Mouse (Mus musculus) CH12.LX (cell line): ENCODE measurements around the gene Asb12. TPM values are rescaled to one million over a fixed set of nuclear protein-coding genes. Genes with fewer than 3 reads are reported as not detected.
"Not testable (repeated sequence)": the region's sequence is repeated elsewhere in the genome, so short reads cannot be mapped to it uniquely, and the experiment has no call there.

Experiments used
- DNase-seq: peaks from one replicate; pipeline ENCODE4 v3.0.0-alpha.2; 2013; ENCODE audit errors: extremely low read depth
- H3K27ac ChIP-seq: 2 replicates; pipeline ENCODE4 v1.5.1; 2012; ENCODE audit warnings: low read depth, mild to moderate bottlenecking, control low read depth, moderate library complexity; ENCODE audit not compliant: insufficient read depth
- H3K27me3 ChIP-seq: replicated peaks from 2 replicates; pipeline ENCODE3; 2012; ENCODE audit warnings: inconsistent platforms
- H3K36me3 ChIP-seq, 2 experiments: replicated peaks in 1 of 2; 2 replicates each; pipeline versions ENCODE3 to v1.6.1; 2012; ENCODE audit warnings: inconsistent platforms in 1 of 2, low read length in 1 of 2, mild to moderate bottlenecking in 1 of 2, mixed read lengths in 1 of 2, moderate library complexity in 1 of 2; ENCODE audit not compliant: control insufficient read depth in 1 of 2, insufficient read depth in 1 of 2
- H3K4me1 ChIP-seq, 2 experiments: 2 replicates each; pipeline ENCODE4 v1.6.1; 2012; ENCODE audit warnings: inconsistent platforms in 1 of 2, moderate library complexity in 1 of 2; ENCODE audit not compliant: insufficient read depth in 2 of 2, control insufficient read depth in 1 of 2
- H3K4me2 ChIP-seq: 2 replicates; pipeline ENCODE4 v1.6.1; 2012; ENCODE audit warnings: low read depth, mild to moderate bottlenecking, control low read depth; ENCODE audit not compliant: poor library complexity, insufficient read depth, severe bottlenecking
- H3K4me3 ChIP-seq, 3 experiments: fragments of 150-350 bp in 1 of 3; sonication (generic) in 1 of 3; replicated peaks in 1 of 3; 2 replicates each; pipeline versions ENCODE3 to v1.5.1; 2011 to 2012; ENCODE audit warnings: low read depth in 2 of 3, low read length in 2 of 3, mild to moderate bottlenecking in 2 of 3, moderate library complexity in 2 of 3, control low read depth in 1 of 3, improper control_type of control experiment in 1 of 3, inconsistent platforms in 1 of 3, mixed read lengths in 1 of 3; ENCODE audit not compliant: poor library complexity in 1 of 3
- H3K79me2 ChIP-seq: replicated peaks from 2 replicates; pipeline ENCODE4 v1.6.1; 2012; ENCODE audit warnings: mild to moderate bottlenecking, moderate library complexity; ENCODE audit not compliant: control insufficient read depth, poor library complexity, insufficient read depth, severe bottlenecking; ENCODE audit errors: extremely low read depth
- H3K9ac ChIP-seq: 2 replicates; pipeline ENCODE4 v1.6.1; 2012; ENCODE audit warnings: low read depth, mild to moderate bottlenecking, control low read depth, moderate library complexity; ENCODE audit not compliant: insufficient read depth
- H3K9me3 ChIP-seq: replicated peaks from 2 replicates; pipeline ENCODE3; 2012; ENCODE audit warnings: low read length, inconsistent platforms, mixed read lengths
- CTCF ChIP-seq, 2 experiments: IDR thresholded peaks in 1 of 2; conservative IDR thresholded peaks in 1 of 2; 2 replicates each; pipeline ENCODE4 v1.5.1; 2011 to 2012; ENCODE audit warnings: low read depth in 2 of 2, low read length in 2 of 2, improper control_type of control experiment in 1 of 2, inconsistent platforms in 1 of 2, mild to moderate bottlenecking in 1 of 2, moderate library complexity in 1 of 2
- ELF1 ChIP-seq: IDR thresholded peaks from 2 replicates; pipeline ENCODE4 v1.6.1; 2014; ENCODE audit warnings: low read depth, mild to moderate bottlenecking, inconsistent platforms, low read length, improper control_type of control experiment
- GABPA ChIP-seq: IDR thresholded peaks from 2 replicates; pipeline ENCODE4 v1.6.1; 2012; ENCODE audit warnings: low read depth, low read length, improper control_type of control experiment, inconsistent platforms; ENCODE audit not compliant: insufficient replicate concordance
- IRF4 ChIP-seq: IDR thresholded peaks from 2 replicates; pipeline ENCODE4 v1.6.1; 2014; ENCODE audit warnings: low read depth, mild to moderate bottlenecking, inconsistent platforms, low read length, improper control_type of control experiment
- JUN ChIP-seq: IDR thresholded peaks from 2 replicates; pipeline ENCODE4 v1.6.1; 2011; ENCODE audit warnings: low read depth, mild to moderate bottlenecking, low read length, improper control_type of control experiment, moderate library complexity; ENCODE audit not compliant: insufficient read depth
- KAT2A ChIP-seq: IDR thresholded peaks from 2 replicates; pipeline ENCODE4 v1.6.1; 2012; ENCODE audit warnings: low read length, improper control_type of control experiment, inconsistent platforms; ENCODE audit not compliant: insufficient replicate concordance
- MAFK ChIP-seq: IDR thresholded peaks from 2 replicates; pipeline ENCODE4 v1.6.1; 2011; ENCODE audit warnings: low read length, improper control_type of control experiment; ENCODE audit not compliant: insufficient replicate concordance
- MAX ChIP-seq: IDR thresholded peaks from 2 replicates; pipeline ENCODE4 v1.6.1; 2011; ENCODE audit warnings: low read length, improper control_type of control experiment
- MAZ ChIP-seq: IDR thresholded peaks from 2 replicates; pipeline ENCODE4 v1.6.1; 2012; ENCODE audit warnings: low read depth, mild to moderate bottlenecking, inconsistent platforms, low read length, improper control_type of control experiment, moderate library complexity
- MEF2A ChIP-seq: IDR thresholded peaks from 2 replicates; pipeline ENCODE4 v1.6.1; 2014; ENCODE audit warnings: low read depth, mild to moderate bottlenecking, inconsistent platforms, low read length, improper control_type of control experiment, borderline replicate concordance
- MXI1 ChIP-seq: IDR thresholded peaks from 2 replicates; pipeline ENCODE4 v1.6.1; 2011; ENCODE audit warnings: mild to moderate bottlenecking, low read depth, low read length, improper control_type of control experiment
- NELFE ChIP-seq: IDR thresholded peaks from 2 replicates; pipeline ENCODE4 v1.6.1; 2011; ENCODE audit warnings: low read depth, low read length, improper control_type of control experiment
- NRF1 ChIP-seq: IDR thresholded peaks from 2 replicates; pipeline ENCODE4 v1.6.1; 2014; ENCODE audit warnings: low read depth, mild to moderate bottlenecking, inconsistent platforms, low read length, improper control_type of control experiment, moderate library complexity
- PAX5 ChIP-seq: IDR thresholded peaks from 2 replicates; pipeline ENCODE4 v1.6.1; 2012; ENCODE audit warnings: low read length, inconsistent platforms, mixed read lengths
- POLR2A ChIP-seq: IDR thresholded peaks from 2 replicates; pipeline ENCODE4 v1.6.1; 2011; ENCODE audit warnings: low read depth, mild to moderate bottlenecking, improper control_type of control experiment, low read length
- TBP ChIP-seq: conservative IDR thresholded peaks from 2 replicates; pipeline ENCODE4 v1.6.1; 2011; ENCODE audit warnings: low read depth, low read length, improper control_type of control experiment
- UBTF ChIP-seq: IDR thresholded peaks from 2 replicates; pipeline ENCODE4 v1.6.1; 2012; ENCODE audit warnings: low read depth, mild to moderate bottlenecking, inconsistent platforms, low read length, improper control_type of control experiment, moderate library complexity
- ZC3H11A ChIP-seq: IDR thresholded peaks from 2 replicates; pipeline ENCODE4 v1.6.1; 2012; ENCODE audit warnings: low read depth, mild to moderate bottlenecking, inconsistent platforms, low read length, improper control_type of control experiment
- ZMIZ1 ChIP-seq: IDR thresholded peaks from 2 replicates; pipeline ENCODE4 v1.6.1; 2012; ENCODE audit warnings: low read depth, mild to moderate bottlenecking, inconsistent platforms, low read length, improper control_type of control experiment
- ZNF384 ChIP-seq: IDR thresholded peaks from 2 replicates; pipeline ENCODE4 v1.6.1; 2012; ENCODE audit warnings: low read depth, low read length, improper control_type of control experiment, inconsistent platforms
- dilution Hi-C: fragments of 300-500 bp; cut with MboI; formaldehyde crosslinking; loops from 2 replicates; pipeline ENCODE4 v1.14.3; 2020; ENCODE audit warnings: low sequenced_read_pairs; ENCODE audit not compliant: extremely low pct_unique_long_range_greater_than_20kb, extremely low pct_ligation_motif_present
- in situ Hi-C: fragments of 300-500 bp; cut with MboI; formaldehyde crosslinking; loops from 3 replicates; pipeline ENCODE4 v1.14.3; 2019; ENCODE audit warnings: low sequenced_read_pairs, low pct_ligation_motif_present, low pct_unique_long_range_greater_than_20kb, mixed read lengths
- polyA plus RNA-seq: library from polyadenylated mRNA; unstranded; fragments of >175 nt; gene quantifications from 2 replicates; pipeline ENCODE4 v1.2.1, GENCODE M21; 2012; ENCODE audit warnings: low read depth; ENCODE audit not compliant: insufficient read length
- total RNA-seq, 2 experiments: library from RNA; depleted of rRNA; stranded (reverse); fragments of 300-350 nt in 1 of 2; fragments of >200 nt in 1 of 2; gene quantifications; 2 replicates each; pipeline ENCODE4 v1.2.3; 2012 to 2014

The Asb12 gene
- total RNA-seq (2012; rRNA removed) (not detected in 2 replicates), total RNA-seq (2014; rRNA removed) (not detected in 2 replicates), polyA plus RNA-seq (not detected in 2 replicates)

GRCm38 (mm10) chrX:95557887-95558286 lies at the start of gene Asb12, which contains the start of gene Pfn5:
Gene Asb12, minus strand, starts transcription at chrX:95557987.
Gene Pfn5, plus strand, starts transcription at chrX:95558104.
- Histone ChIP-seq H3K4me2 (no peak within 1 kb of the TSS), H3K4me3 (no peak within 1 kb of the TSS), H3K9ac (no peak within 1 kb of the TSS), H3K27me3 (no peaks in the 10 kb centered on the region), H3K4me1 (no peaks in the 10 kb centered on the region), H3K27ac (no peak within 1 kb of the TSS), H3K9me3 (no peaks in the 10 kb centered on the region), H3K36me3 (no peaks in the 10 kb centered on the region), H3K79me2 (no peaks in the 10 kb centered on the region)
- in situ Hi-C loops (no loop called here), dilution Hi-C loops (no loop called here)
- no peak for DNase-seq
- TF ChIP-seq MAX = no peak
- TF ChIP-seq JUN = no peak
- TF ChIP-seq PAX5 = no peak
- no peak for TF ChIP-seq NRF1

GRCm38 (mm10) chrX:95600609-95601008 lies 42.8 kb upstream of the Asb12 start:
- TF ChIP-seq POLR2A (no peak), ZNF384 (no peak), CTCF (conservative IDR thresholded peaks at IDR 0.05 in 1 of 2, IDR thresholded peaks at IDR 0.05 in 1 of 2; ENCODE audit: low read depth in 2 of 2, low read length in 2 of 2) (no peak), JUN (no peak), MAZ (no peak), NELFE (no peak)
- TF ChIP-seq, all 38 proteins: peak for 0
- H3K9me3 ChIP-seq = no peaks in the 10 kb centered on the region
- no peaks in the 10 kb centered on the region for H3K4me1 ChIP-seq
- no peak for DNase-seq
- no peak overlapping the region for H3K4me2 ChIP-seq
- no peaks in the 10 kb centered on the region for H3K79me2 ChIP-seq
- H3K9ac ChIP-seq = no peak overlapping the region
- in situ Hi-C loops (no loop called here), dilution Hi-C loops (no loop called here)
- H3K4me3 ChIP-seq = no peak overlapping the region
- H3K27me3 ChIP-seq = no peaks in the 10 kb centered on the region
- H3K27ac ChIP-seq = no peak overlapping the region
- no peaks in the 10 kb centered on the region for H3K36me3 ChIP-seq

GRCm38 (mm10) chrX:95554321-95554720 lies 3.5 kb downstream of the Asb12 start:
- Histone ChIP-seq H3K9ac (no peak overlapping the region), H3K27me3 (no peaks in the 10 kb centered on the region), H3K36me3 (no peaks in the 10 kb centered on the region), H3K9me3 (no peaks in the 10 kb centered on the region), H3K4me3 (no peak overlapping the region), H3K79me2 (no peaks in the 10 kb centered on the region), H3K27ac (no peak overlapping the region), H3K4me2 (no peak overlapping the region), H3K4me1 (no peaks in the 10 kb centered on the region)
- in situ Hi-C loops (no loop called here), dilution Hi-C loops (no loop called here)
- TF ChIP-seq KAT2A = no peak
- no peak for TF ChIP-seq ZMIZ1
- TF ChIP-seq TBP = no peak
- no peak for TF ChIP-seq GABPA
- no peak for TF ChIP-seq IRF4
- TF ChIP-seq MAFK = no peak
- TF ChIP-seq ELF1 = no peak
- no peak for TF ChIP-seq MAX
- no peak for TF ChIP-seq UBTF
- TF ChIP-seq ZC3H11A = no peak
- no peak for TF ChIP-seq MXI1
- TF ChIP-seq MEF2A = no peak
- no peak for DNase-seq

GRCm38 (mm10) chrX:95535493-95535892 lies 22.3 kb downstream of the Asb12 start:
- dilution Hi-C loops, in situ Hi-C loops, H3K4me1 ChIP-seq, DNase-seq, H3K79me2 ChIP-seq, H3K9me3 ChIP-seq, H3K4me2 ChIP-seq, H3K36me3 ChIP-seq, H3K9ac ChIP-seq, H3K27ac ChIP-seq, H3K4me3 ChIP-seq, H3K27me3 ChIP-seq: not testable (repeated sequence)
